Mouse (Mus musculus) heart, postnatal 36 days (tissue): ENCODE measurements around the gene Foxd3. TPM values are rescaled to one million over a fixed set of nuclear protein-coding genes. Genes with fewer than 3 reads are reported as not detected.

ENCODE experiments used
- DNase-seq, 2 experiments: peaks; one replicate each; pipeline ENCODE4 v3.0.0; 2021 to 2022
- intact Hi-C: fragments of 180-260 bp; cut with DNase I; formaldehyde crosslinking; loops from one replicate; pipeline ENCODE4 v1.15.1; 2025
- microRNA-seq, 2 experiments: library from miRNA; unstranded; fragments of <30 nt; microRNA quantifications; one replicate each; pipeline ENCODE4 v1.2.0; 2021; ENCODE audit warnings: borderline number of aligned reads in 2 of 2
- total RNA-seq, 2 experiments: library from RNA; stranded (reverse); gene quantifications; 2 replicates each; pipeline ENCODE4 v1.2.3; 2021

Foxd3 gene
- total RNA-seq, 2 experiments from 2014 or later = 0.28 to 0.65 TPM

DNA sequence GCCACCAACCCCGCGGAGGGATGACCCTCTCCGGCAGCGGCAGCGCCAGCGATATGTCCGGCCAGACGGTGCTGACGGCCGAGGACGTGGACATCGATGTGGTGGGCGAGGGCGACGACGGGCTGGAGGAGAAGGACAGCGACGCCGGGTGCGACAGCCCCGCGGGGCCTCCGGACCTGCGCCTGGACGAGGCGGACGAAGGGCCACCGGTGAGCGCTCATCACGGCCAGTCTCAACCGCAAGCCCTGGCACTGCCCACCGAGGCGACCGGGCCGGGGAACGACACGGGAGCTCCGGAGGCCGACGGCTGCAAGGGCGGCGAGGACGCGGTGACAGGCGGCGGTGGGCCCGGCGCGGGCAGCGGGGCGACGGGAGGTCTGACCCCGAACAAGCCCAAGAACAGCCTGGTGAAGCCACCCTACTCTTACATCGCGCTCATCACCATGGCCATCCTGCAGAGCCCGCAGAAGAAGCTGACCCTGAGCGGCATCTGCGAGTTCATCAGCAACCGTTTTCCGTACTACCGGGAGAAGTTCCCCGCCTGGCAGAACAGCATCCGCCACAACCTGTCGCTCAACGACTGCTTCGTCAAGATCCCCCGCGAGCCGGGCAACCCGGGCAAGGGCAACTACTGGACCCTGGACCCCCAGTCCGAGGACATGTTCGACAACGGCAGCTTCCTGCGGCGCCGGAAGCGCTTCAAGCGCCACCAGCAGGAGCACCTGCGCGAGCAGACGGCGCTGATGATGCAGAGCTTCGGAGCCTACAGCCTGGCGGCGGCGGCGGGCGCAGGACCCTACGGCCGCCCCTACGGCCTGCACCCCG lies 718 bp downstream of the Foxd3 start:
- intact Hi-C loops = no loop called here
- DNase-seq = peak; percentile 12 to 19

DNA sequence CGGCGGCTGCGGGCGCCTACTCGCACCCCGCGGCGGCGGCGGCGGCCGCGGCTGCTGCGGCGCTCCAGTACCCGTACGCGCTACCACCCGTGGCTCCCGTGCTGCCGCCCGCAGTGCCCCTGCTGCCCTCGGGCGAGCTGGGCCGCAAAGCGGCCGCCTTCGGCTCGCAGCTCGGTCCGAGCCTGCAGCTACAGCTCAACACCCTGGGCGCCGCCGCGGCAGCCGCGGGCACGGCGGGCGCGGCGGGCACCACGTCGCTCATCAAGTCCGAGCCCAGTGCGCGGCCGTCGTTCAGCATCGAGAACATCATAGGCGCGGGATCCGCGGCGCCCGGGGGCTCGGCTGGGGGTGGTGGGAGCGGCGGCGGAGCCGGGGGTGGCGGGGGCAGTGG lies 1.3 kb downstream of the Foxd3 start:
- intact Hi-C loops = no loop called here
- no peak for DNase-seq

DNA sequence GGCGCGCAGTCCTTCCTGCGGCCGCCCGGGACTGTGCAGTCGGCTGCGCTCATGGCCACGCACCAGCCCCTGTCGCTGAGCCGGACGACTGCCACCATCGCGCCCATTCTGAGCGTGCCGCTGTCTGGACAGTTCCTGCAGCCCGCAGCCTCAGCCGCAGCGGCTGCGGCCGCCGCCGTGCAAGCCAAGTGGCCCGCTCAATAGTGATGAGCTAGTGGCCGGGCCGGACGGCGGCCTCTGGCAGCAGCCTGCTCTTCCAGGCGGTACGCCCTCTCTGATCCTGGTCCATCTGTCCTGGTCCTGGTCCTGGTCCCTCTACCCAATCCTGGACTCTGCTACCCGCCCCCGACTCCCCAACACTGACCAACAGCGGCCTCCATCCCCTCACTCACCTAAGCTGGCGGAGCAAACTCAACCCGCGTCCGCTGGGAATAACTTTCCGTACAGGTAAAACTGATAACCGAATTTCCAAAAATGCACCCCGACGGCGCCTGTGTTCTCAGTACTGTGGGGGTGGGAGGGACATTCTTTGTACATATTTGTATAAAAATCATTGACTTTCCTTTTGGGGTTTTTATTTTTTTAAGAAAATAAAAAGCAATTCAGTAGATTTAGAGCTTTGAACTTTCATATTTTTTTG lies 1.9 kb downstream of the Foxd3 start:
- peak; percentile 16 to 17 for DNase-seq
- intact Hi-C loops = no loop called here

DNA sequence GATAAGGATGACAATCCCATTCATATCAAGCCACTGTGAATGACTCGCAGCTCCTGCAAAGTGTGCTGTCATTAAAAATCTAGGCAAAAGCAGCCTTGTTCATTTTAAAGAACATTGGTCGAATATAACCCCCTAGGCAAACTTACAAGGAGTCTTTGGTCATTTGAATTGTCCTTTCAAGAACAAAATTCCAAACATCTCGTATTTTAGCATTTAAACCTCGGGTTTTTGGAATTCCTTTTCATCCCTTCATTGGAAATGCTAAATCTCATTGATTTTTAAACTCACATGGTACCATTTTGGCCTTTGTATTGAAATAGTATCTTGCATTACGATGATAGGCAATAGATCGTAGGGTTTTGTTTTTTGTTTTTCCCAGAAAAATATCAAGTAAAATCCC lies 2.8 kb downstream of the Foxd3 start:
- DNase-seq = no peak
- intact Hi-C loops = no loop called here

DNA sequence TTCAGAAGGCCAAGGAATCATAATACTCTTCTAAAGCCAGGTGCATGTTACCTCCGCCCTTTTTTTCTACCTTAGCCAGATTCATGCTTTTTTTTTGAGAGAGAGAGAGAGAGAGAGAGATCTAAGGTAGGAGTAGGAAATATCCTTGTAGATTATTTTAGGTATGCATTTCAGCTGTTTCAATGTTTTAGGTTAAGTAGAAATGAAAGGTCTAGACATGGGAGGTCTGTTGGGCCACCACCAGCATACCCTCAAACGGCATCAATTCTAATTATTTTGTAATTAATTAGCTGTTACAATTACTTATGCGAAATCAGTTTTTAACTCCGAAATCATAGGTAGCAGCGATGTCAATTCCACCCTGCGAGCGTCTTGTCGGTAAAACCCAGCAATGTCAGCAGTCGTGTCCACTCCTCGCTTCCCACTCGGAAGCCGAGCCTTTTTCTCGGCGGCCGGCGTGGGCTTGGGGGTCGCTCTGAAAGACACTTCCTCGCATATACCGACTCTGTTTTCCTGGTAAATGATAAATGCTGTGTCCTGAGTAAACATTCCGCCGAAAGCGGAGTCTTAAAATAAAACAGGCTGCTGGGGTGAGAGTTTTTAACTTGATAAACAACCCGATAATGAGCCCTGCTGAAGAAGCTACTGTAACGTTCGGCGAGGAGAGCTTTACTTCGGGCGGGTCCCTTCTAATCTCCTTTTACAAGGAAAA lies 3.4 kb downstream of the Foxd3 start:
- DNase-seq = peak in 1 of 2 experiments; percentile 39
- intact Hi-C loops = loop anchor here (2.0 kb wide), 1 partner anchor 55 kb away; the partner anchor contains the start of gene Alg6

DNA sequence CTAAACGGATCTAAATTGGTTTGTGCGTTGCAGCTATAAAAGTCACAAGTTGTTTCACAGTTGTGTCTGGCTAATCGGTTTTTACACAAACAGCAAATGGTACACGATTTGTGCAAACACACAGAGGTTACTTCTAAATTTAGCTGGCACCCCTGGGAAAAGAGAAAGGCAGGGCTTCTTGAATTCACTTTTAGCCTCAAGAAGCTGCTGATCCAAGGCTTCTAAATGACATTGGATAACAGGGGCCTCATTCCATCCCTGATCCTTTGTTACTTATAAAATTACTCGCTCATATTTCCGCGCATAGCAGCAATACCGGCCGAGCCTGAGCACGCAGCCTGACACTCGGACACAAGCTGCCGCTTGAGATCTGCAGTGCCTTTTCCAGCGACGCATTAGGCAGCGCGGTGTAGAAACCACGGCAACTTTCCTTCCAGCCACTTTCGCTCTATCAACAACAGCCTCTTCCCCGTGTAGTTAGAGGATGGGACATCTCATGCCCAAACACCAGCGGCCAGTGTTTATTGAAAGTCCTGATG lies 4.0 kb downstream of the Foxd3 start:
- intact Hi-C loops = loop anchor here (2.0 kb wide), 1 partner anchor 55 kb away; the partner anchor contains the start of gene Alg6
- peak; percentile 11 to 48 for DNase-seq

DNA sequence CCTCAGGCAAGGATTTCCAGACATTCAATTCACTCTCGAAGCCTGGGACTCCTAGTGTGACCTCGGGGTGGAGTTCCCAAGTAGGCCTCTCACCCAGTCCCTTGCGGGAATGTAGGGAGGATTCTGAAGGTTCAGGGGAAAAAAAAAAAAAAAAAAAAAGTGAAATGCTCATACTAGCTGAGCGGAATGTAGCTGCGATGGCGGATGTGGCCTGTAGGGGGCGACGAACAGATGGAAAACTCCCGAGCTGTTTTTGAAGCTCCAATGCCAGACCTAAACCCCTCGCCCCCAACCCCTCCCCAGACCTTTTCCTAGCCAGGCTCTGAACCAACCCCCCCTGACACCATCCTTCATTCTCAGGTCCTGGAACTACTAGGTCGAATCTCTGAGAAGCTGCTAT lies 4.9 kb downstream of the Foxd3 start:
- DNase-seq = peak; percentile 55 to 67
- intact Hi-C loops = loop anchor here (1.0 to 2.0 kb wide), 2 partner anchors 54 to 105 kb away; partner anchors contain the start of gene Alg6

DNA sequence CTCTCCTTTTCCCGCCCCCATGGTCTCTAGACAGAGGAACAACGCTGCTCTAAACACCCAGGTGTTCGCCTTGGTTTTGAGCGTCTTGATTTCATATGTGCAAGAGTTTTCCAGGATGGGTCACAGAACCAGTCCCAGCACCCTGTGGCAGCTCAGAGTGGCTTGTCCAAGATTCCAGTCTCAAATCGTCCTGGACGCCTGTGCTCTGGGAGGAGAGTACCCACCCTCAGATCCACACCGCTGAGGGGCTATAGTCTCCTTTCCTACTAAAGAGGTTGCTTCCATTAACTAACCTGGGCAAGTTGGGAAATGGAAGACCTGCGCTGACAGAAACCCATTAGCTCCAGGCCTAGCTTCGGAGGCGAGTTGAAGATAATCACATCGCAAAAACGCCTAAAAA lies 5.9 kb downstream of the Foxd3 start:
- intact Hi-C loops = loop anchor here (1.0 to 2.0 kb wide), 2 partner anchors 53 to 104 kb away; partner anchors contain the start of gene Alg6
- DNase-seq = no peak

DNA sequence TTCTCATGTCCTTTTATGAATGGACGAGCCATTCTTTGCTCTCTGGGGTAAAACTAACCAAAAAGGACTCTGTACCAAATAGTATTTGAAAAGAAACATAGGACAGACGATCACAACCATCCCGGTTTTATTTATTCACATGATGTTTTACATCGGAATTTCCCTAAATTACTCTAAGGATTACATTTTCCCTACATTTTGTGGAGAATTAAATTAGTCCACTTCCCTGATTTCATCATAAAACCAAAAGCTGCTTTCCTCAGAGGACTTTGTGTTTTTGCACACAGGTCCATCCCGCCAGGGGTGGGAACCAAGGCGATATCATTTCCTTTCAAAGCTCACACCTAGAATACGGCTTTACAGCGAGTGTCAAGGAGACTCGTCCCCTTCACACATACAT lies 6.3 kb downstream of the Foxd3 start:
- no peak for DNase-seq
- intact Hi-C loops = no loop called here

DNA sequence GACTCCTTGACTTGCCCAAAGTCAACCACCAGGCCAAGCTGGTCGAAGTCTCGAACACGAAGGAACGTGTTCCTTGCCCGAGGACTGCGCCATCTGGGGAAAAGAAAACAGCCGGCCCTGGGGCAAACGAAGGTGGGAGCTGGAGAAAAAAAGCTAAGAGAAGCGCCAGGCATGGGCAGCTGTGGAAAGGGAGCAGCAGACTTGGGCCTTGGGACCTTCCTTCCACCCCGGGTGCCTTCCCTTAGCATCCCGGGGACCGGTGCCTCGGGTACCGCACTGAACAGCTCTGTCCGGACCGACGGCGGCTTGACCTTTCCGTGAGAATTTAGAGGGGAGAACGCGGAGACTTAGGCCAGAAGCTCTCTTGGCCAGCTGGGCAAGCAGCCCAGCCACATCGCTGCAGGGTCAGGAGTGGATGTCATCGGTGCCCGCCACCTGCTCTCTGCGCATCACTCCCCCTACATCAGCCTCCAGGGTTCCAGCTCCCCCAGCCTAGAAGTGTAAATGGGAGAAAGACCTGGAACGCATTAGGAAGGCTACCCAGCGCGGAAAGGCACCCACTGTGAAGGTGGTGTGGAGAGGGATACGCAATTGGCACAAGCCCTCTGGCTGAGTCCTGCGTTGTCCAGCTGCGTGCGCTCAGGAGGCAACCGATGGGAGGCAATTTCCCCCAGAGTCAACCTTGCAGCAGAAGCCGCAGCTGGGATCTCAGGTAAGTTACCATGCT lies 6.9 kb downstream of the Foxd3 start:
- DNase-seq = no peak
- intact Hi-C loops = no loop called here

DNA sequence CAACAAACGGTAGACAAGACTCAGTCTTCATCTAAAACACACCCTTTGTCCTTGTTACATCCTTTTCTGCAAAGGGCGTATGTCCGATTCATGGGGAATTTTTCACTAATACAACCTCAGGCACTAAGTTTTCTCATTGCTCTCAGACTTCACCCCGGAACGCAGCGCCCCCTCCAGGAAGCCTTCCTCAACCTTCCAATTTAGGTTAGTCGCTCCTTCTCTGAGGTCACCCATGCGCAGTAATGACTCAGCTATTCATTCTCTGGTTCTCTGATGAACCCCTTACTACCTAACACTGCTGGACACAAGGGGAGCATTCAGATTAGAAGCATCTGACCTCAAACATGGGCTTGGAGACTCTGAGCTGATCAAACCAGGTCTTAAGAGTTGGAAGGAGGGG lies 7.6 kb downstream of the Foxd3 start:
- DNase-seq = no peak
- intact Hi-C loops = no loop called here

DNA sequence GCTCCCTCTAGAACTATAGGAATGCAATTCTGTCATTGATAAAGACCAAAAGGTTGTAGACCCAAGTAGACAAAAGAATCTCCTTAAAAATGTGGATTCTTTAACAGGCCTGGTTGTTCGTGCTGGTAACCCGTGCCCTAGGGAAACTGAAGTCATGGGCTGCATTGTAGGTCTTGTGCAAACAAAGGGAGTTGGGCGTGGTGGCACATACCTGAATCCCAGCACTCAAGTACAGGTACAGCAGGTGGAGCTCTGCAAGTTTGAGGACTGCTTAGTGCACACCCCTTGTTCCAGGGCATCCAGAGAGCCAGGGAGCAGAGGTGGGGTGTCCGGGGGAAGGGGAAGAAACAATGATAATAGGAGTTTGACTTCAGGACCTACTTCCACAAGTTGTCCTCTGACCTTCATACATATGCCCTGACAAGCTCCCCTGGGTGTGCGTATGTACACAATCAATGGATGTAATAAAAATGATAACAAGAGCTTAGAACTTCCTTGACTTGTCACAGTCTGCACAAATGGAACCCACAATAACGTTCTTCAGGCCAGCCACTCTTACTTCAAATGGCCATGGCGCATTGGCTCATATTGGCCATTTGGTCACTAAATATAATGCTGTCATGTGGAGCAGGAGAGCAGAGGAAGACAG lies 14.2 kb downstream of the Foxd3 start:
- no peak for DNase-seq
- intact Hi-C loops = no loop called here

DNA sequence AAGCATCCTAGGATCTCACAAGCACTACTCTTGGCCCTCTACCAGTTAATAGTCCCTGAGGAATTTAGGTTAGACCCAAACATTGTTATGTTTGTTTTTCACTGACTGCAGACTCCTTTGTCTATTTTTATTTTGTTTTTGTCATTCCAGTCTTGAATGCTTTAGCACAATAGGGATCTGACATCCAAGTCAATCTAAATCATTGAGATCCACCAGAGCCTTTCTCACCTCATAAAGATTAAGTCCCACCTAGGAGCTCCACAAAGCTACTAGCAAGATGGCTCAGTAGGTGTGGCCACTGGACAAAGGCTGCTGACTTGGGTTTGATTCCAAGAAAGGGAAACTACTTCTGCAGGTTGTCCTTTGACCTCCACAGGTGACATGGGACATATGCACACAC lies 19.1 kb downstream of the Foxd3 start:
- intact Hi-C loops = no loop called here
- DNase-seq = no peak

DNA sequence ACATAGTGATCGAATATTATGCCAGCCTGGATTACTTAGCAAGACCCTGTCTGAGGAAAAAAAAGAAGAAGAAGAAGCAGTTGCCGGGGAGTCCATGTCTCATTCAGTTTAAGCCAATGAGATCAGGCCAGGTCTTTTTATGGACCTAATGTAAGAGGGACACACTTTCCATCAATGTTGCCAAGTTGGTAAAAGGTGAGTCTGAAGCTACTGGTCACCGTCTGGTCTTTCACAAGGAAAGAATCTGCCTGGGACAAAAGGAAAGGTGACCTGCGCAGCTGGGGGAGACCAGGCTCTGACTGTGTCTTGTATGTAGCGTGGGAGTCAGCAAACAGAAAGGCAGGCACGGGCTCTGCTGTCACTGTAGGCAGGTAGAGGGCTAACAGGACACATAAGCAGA lies 27.8 kb downstream of the Foxd3 start:
- DNase-seq = peak in 1 of 2 experiments; percentile 25
- intact Hi-C loops = no loop called here

DNA sequence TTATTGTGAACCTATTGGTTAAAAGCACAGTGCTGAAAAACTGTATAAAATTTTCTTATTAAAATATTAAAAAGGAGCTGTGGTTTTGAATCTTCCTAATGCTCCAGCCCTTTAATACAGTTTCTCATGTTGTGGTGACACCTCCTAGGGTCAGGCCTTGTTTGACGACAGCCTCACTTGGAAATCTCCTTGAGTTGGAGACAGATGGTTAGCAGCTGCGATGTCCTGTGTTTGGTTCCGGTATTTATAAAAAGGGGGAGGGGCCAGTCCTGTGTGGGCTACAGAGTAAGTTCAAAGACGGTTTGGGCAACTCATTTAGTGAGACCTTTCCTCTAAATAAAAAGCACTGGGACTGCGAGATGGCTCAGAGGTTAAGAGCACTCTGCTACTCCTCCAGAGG lies 30.2 kb downstream of the Foxd3 start:
- intact Hi-C loops = no loop called here
- no peak for DNase-seq

Small RNA genes within 50 kb of the gene (microRNA-seq; reads per million reads assigned to microRNA genes)
- 0 reads per million in 2 experiments for gene Gm23366

Other genes starting within 250 kb of the Foxd3 start
- gene Alg6, start 59.4 kb downstream of the Foxd3 start, total RNA-seq = 1 to 10 TPM; 4.4 to 8.6 TPM
- 1 to 10 TPM; 2.7 TPM for gene Efcab7, start 172.9 kb downstream of the Foxd3 start, total RNA-seq